9 mouse cellular contexts compared by ENCODE assay signal in the genomic region with DNA sequence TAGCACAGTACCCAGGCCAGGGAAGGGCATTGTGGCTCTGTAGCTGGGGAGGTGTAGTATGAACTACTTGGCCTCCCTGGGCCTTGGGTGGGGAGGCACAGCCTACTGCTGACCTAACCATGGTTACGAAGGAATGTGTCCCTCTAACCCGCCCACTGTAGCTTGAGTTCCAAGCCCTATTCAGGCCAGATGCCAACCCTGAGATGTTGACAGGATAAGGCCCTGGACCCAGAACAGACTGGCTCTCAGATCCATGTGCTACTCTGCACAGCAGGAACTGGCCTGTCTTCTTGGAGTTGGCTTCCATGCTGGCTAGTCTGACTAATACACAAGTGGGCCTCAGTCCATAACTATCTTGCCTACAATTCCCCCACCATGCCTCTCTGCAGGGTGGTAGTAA. TPM values are rescaled to one million over a fixed set of nuclear protein-coding genes. Genes with fewer than 3 reads are reported as not detected.
A peak's percentile ranks its signal among the peaks of the same experiment; 100 is the strongest.
DNase-seq lines count a peak whose midpoint lies in the region; ATAC-seq and TF ChIP-seq lines count a peak whose summit lies in the region.
"Had no signal": no experiment of that assay in that cellular context is flagged by ENCODE, and none has a peak within 500 bp of the region (broad histone marks: within the 10 kb centered on the region; RNA-seq: fewer than 3 reads in every experiment).

No protein-coding gene starts in this region.

- 0 out of 2 replicates have a peak overlapping the region, but pooled peaks have one; percentile 3 for H3K9ac ChIP-seq in forebrain, embryonic 15.5 days (replicated peaks)
- H3K9ac ChIP-seq in midbrain, embryonic 11.5 days (ENCODE audit: low read length), result peak overlapping the region; percentile 48
- H3K9ac ChIP-seq: limb, embryonic 12.5 days had no signal

- no peak overlapping the region for H3K4me3 ChIP-seq in forebrain, embryonic 15.5 days
- H3K4me3 ChIP-seq in kidney, adult 2 months (ENCODE audit: insufficient read depth, low read depth, low read length), result no peak overlapping the region
- no peak overlapping the region for H3K4me3 ChIP-seq in midbrain, embryonic 11.5 days (ENCODE audit: low read depth, low read length)
- H3K4me3 ChIP-seq: limb, embryonic 12.5 days had no signal

- ATAC-seq in forebrain, embryonic 15.5 days (replicated peaks), result no peak
- ATAC-seq in midbrain, embryonic 11.5 days (ENCODE audit: low FRiP score), result no peak

- 45% methylated on average over 2 of the region's 2 CpGs for WGBS in forebrain, embryonic 15.5 days
- 15% methylated on average over 2 of the region's 2 CpGs for WGBS in kidney, adult 2 months
- WGBS in midbrain, embryonic 11.5 days, result 57% methylated on average over 2 of the region's 2 CpGs

- TF ChIP-seq CTCF in kidney, adult 2 months (conservative IDR thresholded peaks at IDR 0.05; ENCODE audit: insufficient read depth, insufficient read length, low read depth, low read length), result no peak

- no peaks in the 10 kb centered on the region for H3K27me3 ChIP-seq in forebrain, embryonic 15.5 days
- H3K27me3 ChIP-seq in kidney, adult 2 months (replicated peaks; ENCODE audit: control insufficient read depth, insufficient read depth, low read length), result no peaks in the 10 kb centered on the region
- no peaks in the 10 kb centered on the region for H3K27me3 ChIP-seq in midbrain, embryonic 11.5 days (ENCODE audit: control insufficient read depth, insufficient read depth, low read length)
- H3K27me3 ChIP-seq: limb, embryonic 12.5 days had no signal

- H3K36me3 ChIP-seq in forebrain, embryonic 15.5 days, result peaks cover 34% of the 10 kb centered on the region
- H3K36me3 ChIP-seq in kidney, adult 2 months (ENCODE audit: control insufficient read depth, insufficient read depth, low read length), result no peaks in the 10 kb centered on the region
- peaks cover 28% of the 10 kb centered on the region for H3K36me3 ChIP-seq in midbrain, embryonic 11.5 days (ENCODE audit: control insufficient read depth, insufficient read depth, low read length)

- H3K27ac ChIP-seq in forebrain, embryonic 15.5 days (replicated peaks), result peak overlapping the region; percentile 65
- H3K27ac ChIP-seq in kidney, adult 2 months (ENCODE audit: insufficient read depth, low read depth, low read length), result peak overlapping the region; percentile 67
- H3K27ac ChIP-seq in midbrain, embryonic 11.5 days (ENCODE audit: low read depth, low read length), result peak overlapping the region; percentile 48; the same call in 1 of the 2 replicates
- H3K27ac ChIP-seq: limb, embryonic 12.5 days had no signal

- H3K4me1 ChIP-seq in forebrain, embryonic 15.5 days, result peaks cover 68% of the 10 kb centered on the region
- peaks cover 16% of the 10 kb centered on the region for H3K4me1 ChIP-seq in kidney, adult 2 months (ENCODE audit: control insufficient read depth, insufficient read depth, low read length)
- H3K4me1 ChIP-seq in midbrain, embryonic 11.5 days (ENCODE audit: control insufficient read depth, insufficient read depth, low read length), result peaks cover 65% of the 10 kb centered on the region

- no peak overlapping the region for H3K4me2 ChIP-seq in forebrain, embryonic 15.5 days (replicated peaks)
- peak overlapping the region; percentile 64 for H3K4me2 ChIP-seq in midbrain, embryonic 11.5 days

- no peak for TF ChIP-seq POLR2A in kidney, adult 2 months (IDR thresholded peaks at IDR 0.05; ENCODE audit: low read depth, low read length)

- H3K9me3 ChIP-seq in forebrain, embryonic 15.5 days, result no peaks in the 10 kb centered on the region
- no peaks in the 10 kb centered on the region for H3K9me3 ChIP-seq in midbrain, embryonic 11.5 days (ENCODE audit: control insufficient read depth, low read length)
- H3K9me3 ChIP-seq: limb, embryonic 12.5 days had no signal

- peak; percentile 87 to 88 for DNase-seq in adrenal gland, adult (ENCODE audit: inconsistent age in 2 of 2, low spot score in 1 of 2)
- no peak for DNase-seq in adrenal gland, postnatal 4 days (ENCODE audit: low spot score in 2 of 2)
- DNase-seq in brain, adult 2 months (ENCODE audit: low read depth, low spot score), result peak; percentile 96
- DNase-seq in kidney, adult 2 months, result peak; percentile 84
- DNase-seq in midbrain, embryonic 11.5 days (ENCODE audit: low spot score, missing footprints), result no peak
- DNase-seq in B cell, adult 2 months, result no peak
- no peak for DNase-seq in embryo, embryonic 10.5 days (ENCODE audit: low spot score)

RNA-seq across cellular contexts. Expression of gene Txnrd2, which starts 30.0 kb away (rescaled TPM):
- 10 to 100 TPM; 60.2 to 67.6 TPM for total RNA-seq in adrenal gland, postnatal 4 days (2021)
- polyA plus RNA-seq in forebrain, embryonic 15.5 days (2015; fragmentation: Nextera tagmentation; extraction: Ambion mirVana), result 24.2 and 26.3 TPM in 2 replicates
- 35.2 and 39.1 TPM in 2 replicates for polyA plus RNA-seq in kidney, adult 2 months (2012; rRNA removed)
- polyA plus RNA-seq in midbrain, embryonic 11.5 days (2014; fragmentation: Nextera tagmentation; extraction: Ambion mirVana), result 21.0 and 22.7 TPM in 2 replicates

RNA-seq across cellular contexts. Expression of gene Comt, which starts 30.5 kb away (rescaled TPM):
- total RNA-seq in adrenal gland, postnatal 4 days (2021), result 100 to 1,000 TPM in 1 of 2 experiments, 10 to 100 TPM in 1; 99.0 to 129 TPM
- 83.0 and 84.4 TPM in 2 replicates for polyA plus RNA-seq in forebrain, embryonic 15.5 days (2015; fragmentation: Nextera tagmentation; extraction: Ambion mirVana)
- polyA plus RNA-seq in kidney, adult 2 months (2012; rRNA removed), result 519 and 582 TPM in 2 replicates
- polyA plus RNA-seq in midbrain, embryonic 11.5 days (2014; fragmentation: Nextera tagmentation; extraction: Ambion mirVana), result 50.8 and 52.5 TPM in 2 replicates

RNA-seq across cellular contexts. Expression of gene Arvcf, which starts 48.2 kb away (rescaled TPM):
- total RNA-seq in adrenal gland, postnatal 4 days (2021), result 10 to 100 TPM; 56.9 to 59.4 TPM
- 63.3 and 72.0 TPM in 2 replicates for polyA plus RNA-seq in forebrain, embryonic 15.5 days (2015; fragmentation: Nextera tagmentation; extraction: Ambion mirVana)
- polyA plus RNA-seq in kidney, adult 2 months (2012; rRNA removed), result 94.2 and 98.5 TPM in 2 replicates
- 66.9 and 71.0 TPM in 2 replicates for polyA plus RNA-seq in midbrain, embryonic 11.5 days (2014; fragmentation: Nextera tagmentation; extraction: Ambion mirVana)

RNA-seq across cellular contexts. Expression of gene Tango2, which starts 48.3 kb away (rescaled TPM):
- 10 to 100 TPM; 42.3 to 45.5 TPM for total RNA-seq in adrenal gland, postnatal 4 days (2021)
- 76.5 and 78.1 TPM in 2 replicates for polyA plus RNA-seq in forebrain, embryonic 15.5 days (2015; fragmentation: Nextera tagmentation; extraction: Ambion mirVana)
- 147 and 158 TPM in 2 replicates for polyA plus RNA-seq in kidney, adult 2 months (2012; rRNA removed)
- polyA plus RNA-seq in midbrain, embryonic 11.5 days (2014; fragmentation: Nextera tagmentation; extraction: Ambion mirVana), result 38.9 and 39.2 TPM in 2 replicates

Comparison
In these comparisons a context has a peak if more than half of its experiments do, and no peak if none do; other contexts are left out.
1. DNase-seq: peak in adrenal gland, adult (2 of 2), brain, adult 2 months (single experiment) and kidney, adult 2 months (single experiment); none in adrenal gland, postnatal 4 days (0 of 2), midbrain, embryonic 11.5 days (single experiment), B cell, adult 2 months (0 of 2) and embryo, embryonic 10.5 days (single experiment).
2. Peak in every context shown above with its lines, with median percentiles within 50 percentile points of each other: H3K27ac ChIP-seq.